Mouse (Mus musculus) left cerebral cortex, adult 8-10 months (tissue): ENCODE results near the gene Map4k4. TPM values are rescaled to one million over a fixed set of nuclear protein-coding genes. Genes with fewer than 3 reads are reported as not detected.
A peak's percentile ranks its signal among the peaks of the same experiment; 100 is the strongest.

Source experiments
- DNase-seq, 2 experiments: peaks; one replicate each; pipeline ENCODE4 v3.0.0; 2022; ENCODE audit warnings: low spot score in 2 of 2
- total RNA-seq, 4 experiments: library from RNA; stranded (reverse); gene quantifications; 2 replicates each; pipeline ENCODE4 v1.2.4; 2022

The Map4k4 gene
- total RNA-seq, 4 experiments from 2014 or later: 101 to 109 (median 108) TPM

DNA sequence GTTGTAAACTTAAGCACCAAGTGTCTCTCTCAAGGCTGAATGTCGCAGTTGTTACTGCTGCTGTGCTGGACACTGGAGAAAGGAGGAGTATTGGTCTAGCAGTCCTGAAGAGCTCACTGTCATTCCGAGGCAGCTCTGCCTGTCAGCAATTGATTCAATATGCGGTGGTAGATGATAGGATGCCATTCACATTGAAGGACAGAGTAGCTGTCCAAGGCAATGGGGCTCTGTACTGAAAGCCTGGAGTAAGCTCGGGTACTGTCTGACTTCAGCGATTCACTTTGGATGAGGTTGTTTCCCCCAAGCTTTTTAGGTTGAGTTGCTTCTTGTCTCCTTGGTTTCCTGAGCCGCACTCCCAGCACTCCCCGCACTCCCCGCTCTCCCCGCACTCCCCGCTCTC, 34.9 kb downstream of the Map4k4 start:
- no peak for DNase-seq

DNA sequence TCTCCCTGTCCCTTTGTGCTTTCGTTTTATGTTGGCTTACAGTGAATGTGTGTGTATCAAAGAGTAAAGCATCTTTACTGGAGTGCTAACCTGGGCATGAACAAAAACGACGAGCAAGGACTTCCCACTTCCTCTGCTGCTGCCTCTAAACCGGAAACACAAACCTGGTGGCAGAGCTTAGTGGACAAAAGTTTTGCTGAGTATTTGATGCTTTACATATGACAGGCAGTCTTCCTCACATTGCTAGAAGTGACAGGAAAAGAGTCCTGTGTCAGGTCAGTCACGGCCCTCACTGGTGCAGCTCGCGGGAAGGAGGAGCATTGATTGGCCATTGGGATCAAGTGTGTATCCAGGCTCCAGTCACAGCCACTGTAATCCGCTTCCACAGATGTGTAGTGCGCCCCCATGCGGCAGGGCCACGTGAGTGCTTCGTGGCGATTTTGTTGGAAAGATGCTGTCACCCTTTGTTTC, 35.7 kb downstream of the Map4k4 start:
- DNase-seq: peak; percentile 71 to 76

DNA sequence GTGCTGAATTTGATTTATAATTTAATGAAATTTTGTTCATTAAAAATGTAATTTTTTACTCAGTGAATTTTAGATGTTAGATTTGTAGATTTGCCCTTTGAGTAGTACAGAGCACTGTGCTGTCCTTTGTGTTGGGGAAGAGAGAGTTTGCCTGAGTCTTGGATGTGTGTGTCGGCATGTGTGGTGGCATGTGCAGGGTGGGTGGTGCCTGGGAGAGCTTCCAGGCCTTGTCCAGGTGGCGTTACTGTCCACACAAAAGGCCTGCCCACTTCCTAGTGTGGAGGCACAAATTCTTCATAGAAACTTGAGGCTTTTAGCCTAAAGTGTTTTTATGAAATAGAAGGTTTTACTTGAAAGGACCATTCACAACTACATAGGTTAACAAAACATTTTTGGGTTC, 36.2 kb downstream of the Map4k4 start:
- no peak for DNase-seq

DNA sequence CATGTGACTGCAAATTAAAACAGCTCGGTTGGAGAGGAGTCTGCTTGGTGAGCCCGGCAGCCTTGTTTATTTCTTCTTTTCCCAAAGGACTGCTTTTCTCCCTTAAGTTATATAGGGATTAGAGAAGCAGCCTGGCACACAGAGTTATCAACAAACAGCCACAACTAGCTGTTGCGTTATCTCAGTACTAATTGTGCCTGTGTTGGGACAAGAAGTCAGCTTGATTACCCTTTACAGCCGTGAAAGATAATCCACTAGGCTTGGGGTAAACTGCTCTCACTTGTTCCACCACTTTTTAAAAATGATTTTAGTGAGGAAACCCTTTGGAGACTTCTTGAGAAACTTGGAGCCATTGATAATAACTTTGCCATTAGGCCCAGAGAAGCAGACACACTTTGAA, 36.9 kb downstream of the Map4k4 start:
- no peak for DNase-seq

DNA sequence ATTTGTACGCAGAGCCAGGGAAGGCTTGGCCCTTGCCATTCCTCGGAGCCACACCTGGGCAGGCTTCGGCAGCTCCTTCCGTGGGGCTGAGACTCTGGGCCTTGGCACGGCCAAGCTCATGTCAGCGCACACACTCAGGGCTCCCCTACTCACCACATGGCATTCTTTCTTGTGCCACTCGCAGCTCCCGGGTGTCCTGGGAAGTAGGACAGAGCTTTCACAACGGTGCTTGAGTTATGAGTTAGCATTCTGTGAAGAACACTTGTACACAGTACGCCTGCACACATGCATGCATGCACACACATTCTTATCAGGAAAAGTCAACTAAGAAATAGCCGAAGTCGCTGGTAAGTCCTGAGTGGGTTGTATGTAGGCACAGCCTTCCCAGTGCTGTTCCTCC, 38.7 kb downstream of the Map4k4 start:
- no peak for DNase-seq

DNA sequence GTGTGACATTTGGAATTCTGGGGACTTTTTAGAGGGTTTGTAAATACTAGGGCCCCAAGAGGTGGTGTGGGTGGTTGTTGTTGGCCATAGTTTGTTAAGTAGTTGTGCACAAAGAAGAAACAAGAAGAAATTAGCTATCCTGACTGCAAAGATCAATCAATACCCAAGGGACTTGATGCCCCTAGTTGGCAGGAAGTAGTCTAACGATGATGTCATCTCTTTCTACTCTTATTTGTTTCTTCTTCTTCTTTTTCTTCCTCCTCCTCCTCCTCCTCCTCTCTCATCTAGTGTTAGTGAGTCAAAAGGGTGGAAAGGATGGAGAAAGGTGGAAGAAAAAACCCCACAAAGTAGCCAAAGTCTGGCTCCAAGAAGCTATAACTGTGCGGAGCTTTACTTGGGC, 39.6 kb downstream of the Map4k4 start:
- DNase-seq: no peak

DNA sequence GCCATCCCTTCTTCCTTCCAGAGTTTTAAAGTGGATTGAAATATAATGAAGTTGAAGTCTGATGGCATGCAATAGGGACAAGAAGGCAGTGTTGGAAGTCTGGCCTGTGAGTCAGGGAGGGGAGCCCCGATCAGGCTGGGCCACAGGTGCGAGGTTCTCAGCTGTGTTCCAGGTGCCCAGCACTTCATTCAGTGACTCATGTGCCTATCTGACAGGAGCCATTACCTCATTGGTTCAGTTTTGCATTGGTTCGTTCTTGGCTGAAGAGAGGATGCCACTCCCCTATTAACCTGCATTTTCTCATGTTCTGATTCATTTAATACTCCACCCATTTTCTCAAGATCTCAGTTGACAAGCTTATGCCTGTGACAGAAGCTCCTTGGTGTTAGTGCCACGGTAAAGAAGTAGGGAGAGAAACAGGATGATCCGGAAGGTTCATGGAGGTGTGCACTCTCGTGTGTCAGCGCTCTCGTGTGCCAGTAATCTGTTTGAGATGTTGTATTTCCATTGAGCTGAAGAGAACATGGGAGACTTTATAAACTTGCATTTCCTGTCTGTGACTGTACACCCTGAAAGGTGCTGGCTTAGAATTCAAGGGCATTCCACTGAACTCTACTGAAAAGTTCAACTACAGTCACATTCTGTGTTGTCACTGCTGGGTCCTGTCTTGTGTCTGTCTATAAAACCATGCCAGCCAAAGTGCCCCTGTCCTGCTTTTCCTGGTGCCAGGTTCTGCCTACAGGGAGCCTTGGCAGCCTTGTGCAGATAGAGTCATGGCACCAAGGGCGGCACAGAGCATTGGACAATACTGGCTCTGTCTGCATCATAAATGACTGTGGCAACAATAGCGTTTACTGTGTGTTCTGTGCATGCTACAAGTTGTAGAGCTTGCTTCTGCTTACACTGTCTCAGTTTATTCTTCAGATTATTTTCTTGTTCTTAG, 40.8 kb downstream of the Map4k4 start:
- no peak for DNase-seq

DNA sequence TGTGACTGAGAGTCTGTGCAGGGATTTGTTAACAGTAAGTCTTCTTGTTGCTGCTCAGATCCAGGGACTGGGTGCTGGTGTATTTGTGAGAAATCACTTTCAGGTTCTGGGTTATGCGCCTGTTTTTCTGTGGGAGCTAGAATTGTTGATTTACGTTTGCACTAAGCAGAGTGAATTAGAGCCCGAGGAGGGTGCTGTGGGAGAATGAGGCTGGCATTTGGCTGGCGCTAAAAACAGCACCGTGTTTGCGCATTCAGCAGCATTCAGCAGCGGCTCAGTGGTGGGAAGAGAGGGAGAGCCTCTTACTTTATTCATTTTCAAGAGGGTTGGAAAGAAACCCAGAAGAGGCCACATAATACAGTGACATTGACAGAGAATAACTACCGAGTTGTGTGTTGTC, 42.2 kb downstream of the Map4k4 start:
- DNase-seq: peak in 1 of 2 experiments; percentile 68

DNA sequence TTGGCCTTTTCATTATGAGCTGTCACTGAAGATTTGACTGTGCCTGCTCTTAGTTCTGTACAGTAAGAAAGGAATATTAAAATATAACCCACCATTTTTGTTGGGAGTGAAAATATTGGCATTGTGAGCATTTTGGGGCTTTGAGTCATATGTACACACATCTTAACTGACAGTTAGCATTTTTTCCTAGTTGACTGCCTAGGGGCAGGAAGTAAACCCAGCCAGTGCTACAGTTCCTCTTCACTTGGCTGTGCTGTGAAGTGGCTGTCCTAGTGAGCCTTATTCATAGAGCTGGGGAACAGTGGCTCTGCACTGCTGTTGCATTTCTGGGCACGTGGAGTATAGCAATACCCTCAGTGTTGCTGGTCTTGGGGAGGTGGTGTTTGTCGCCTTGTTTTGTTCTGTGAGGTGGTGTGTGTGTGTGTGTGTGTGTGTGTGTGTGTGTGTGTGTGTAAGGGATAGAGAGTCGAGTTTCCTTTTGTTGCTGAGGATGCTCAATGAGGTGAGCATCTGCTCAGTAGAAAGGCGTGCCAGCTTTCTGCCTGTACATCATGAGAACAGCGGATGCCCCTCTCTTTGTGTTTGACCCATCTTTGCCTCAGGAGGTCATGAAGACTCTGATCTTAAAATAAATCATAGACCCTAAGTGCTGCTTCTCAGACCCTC, 43.7 kb downstream of the Map4k4 start:
- no peak for DNase-seq

DNA sequence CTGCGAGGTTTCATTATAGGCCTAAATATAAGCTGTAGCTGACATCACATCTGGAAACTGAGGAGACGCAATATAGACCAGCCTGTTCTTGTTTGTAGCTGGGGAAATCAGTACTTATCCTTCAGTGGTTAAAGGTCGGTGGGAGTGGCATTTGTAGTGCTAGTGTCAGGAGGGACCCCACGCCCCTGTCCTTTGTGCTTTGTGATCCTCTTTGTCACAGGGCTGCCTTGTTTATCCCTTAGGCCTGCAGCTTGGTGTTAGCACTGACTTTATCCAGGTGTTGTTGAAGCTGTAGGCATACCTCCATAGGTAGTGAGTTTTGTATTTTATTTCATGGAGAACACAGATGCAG, 44.2 kb downstream of the Map4k4 start:
- no peak for DNase-seq

DNA sequence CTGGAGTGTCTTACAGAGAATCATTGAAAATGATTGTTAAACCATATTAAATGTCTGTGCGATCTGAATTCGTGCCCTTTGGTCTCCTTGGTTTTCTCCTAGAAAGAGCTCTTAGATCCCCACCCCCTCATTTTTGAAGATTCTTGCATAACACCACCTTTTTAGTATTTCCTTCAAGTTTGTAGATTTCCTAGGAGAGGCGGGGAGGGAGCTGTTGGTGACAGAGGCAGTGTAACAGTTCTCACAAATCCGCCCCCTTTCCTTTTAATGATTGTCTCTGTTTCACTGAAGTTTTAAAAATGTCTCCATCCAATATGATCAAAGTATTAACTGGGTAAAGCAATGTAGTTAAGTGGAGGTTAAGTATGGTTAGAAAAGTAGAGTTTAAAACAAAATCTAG, 45.7 kb downstream of the Map4k4 start:
- DNase-seq: no peak

DNA sequence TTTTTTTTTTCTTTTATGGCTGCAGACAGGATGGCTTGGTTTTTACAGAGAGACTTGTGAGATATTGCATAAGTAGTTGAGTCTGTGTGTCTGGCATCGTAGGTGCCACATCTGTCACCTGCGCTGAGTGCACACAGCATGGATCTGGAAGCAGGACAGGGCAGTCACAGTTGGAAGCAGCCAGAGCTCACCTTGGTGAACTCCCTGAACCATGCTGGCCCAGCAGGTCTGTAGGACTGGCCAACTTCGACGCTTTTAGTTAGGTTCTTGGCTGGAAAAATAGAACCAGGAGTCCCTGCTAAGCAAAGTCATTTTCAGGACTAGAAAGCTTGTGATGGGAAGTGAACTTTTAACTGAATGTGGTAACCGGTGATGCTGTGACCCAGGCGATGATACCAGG, 46.5 kb downstream of the Map4k4 start:
- no peak for DNase-seq

DNA sequence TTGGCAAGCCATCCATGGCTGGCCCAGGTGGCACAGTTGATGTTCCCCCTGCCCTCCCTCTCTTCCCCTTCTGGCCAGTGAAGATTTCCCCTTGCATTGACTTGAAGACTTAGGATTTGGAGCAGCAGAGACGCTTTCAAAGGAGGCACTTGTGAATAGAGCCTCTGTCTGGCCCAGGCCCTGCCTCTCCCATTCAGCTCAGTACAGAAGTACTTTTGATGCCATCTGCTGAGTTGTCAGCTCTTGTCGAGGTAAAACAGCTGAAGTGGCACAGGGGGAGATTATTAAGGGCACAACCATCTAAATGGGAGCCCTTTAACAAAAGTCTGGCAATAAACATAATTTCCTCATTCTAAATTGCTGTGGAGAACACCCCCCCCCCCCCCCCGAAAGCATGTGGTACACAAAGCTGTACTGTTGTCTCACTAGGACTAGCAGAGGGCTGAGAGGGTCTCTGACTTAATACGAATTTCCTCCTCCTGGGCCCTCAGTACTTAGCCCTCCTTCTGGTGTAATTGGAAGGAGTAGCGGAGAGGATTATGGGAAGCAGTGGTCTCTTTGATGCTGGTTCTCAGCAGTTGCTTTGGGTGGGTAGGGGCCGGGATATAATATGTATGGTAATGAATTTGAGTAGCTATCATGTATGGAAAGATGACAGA, 47.1 kb downstream of the Map4k4 start:
- DNase-seq: peak in 1 of 2 experiments; percentile 59

DNA sequence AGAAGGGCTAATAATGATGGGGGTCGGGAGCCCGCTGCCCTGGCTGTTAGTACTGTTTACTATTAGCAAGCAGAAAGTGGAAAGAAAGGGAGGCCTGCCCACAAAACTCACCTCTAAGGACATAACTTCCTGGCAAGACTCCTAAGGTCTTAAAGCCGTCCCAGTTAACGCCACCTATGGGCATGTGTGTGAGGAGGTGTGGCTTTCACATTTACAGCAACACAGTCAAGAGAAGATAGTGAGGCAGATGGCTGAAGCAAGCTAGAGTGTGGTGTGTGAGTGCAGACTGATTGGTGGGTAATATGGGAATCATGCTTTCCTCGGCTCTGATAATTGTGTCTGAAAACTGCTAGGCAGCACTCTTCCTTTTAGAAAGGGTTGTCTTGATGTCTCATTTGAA, 48.5 kb downstream of the Map4k4 start:
- no peak for DNase-seq

DNA sequence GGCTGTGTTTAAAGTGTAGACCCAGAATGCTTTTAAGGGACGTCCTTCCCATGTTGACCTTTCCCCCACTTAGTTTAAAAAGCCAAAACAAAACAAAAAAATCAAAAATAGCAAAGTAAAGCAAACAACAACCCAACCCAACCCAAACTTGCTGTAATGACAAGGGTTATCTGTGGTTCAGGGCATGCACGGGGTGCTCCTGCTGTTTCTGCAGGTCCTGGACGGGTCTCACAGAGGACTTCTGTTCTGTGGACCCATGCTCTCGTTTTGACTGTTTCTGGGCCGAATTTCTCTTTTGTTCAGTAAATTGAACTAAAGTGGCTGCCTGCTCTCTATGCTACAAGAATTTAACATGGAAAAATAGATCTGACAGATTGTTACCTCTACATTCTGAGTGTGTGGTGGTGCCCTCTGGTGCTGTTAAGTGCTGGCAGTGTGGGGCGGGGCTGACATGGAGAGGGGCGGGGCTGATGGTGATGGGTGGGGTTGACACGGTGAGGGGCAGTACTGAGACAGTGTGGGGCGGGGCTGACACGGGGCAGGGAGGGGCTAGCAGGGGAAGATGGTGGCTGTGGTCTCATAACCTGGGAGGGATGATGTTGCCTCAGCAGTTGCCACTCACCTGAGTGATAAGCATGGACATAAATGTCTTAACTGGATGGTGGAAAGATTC, 49.2 kb downstream of the Map4k4 start:
- no peak for DNase-seq

DNA sequence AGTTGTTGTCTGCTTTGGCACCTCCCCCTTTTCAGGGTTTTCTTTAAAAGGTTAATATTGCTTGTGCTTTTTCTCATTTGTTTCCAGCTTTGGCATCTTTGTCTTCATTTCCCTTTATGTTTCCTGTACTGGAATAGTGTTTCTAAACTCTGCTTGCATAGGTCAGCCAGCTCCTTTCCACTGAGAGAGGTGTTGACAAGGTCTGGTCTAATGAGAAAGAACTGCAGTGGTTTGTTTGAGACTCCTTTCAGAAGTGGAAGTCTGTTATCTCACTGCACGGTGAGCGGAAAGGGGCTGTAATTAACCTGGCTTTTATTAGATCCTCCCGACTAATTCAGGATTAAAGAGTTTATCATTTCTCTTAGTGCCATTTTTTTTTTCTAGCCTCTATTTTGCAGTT, 49.9 kb downstream of the Map4k4 start:
- no peak for DNase-seq

DNA sequence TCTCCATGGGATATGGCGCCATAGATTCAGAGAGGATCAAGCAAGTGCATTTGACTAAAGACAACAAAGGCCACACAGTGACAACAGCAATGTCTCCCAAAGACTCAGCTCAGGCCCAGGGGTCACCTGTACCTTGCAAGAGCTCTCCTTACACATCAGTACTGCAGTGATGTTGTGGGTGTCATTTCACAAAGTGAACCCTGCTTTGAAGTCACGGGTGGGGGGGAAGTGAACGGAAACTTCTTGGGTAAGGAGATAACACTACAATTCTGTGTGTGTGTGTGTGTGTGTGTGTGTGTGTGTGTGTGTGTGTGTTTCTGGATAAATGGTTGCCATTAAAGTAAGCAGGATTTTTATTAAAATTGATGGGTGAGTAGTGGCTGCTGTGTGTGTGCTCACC, 53.9 kb downstream of the Map4k4 start:
- DNase-seq: no peak

DNA sequence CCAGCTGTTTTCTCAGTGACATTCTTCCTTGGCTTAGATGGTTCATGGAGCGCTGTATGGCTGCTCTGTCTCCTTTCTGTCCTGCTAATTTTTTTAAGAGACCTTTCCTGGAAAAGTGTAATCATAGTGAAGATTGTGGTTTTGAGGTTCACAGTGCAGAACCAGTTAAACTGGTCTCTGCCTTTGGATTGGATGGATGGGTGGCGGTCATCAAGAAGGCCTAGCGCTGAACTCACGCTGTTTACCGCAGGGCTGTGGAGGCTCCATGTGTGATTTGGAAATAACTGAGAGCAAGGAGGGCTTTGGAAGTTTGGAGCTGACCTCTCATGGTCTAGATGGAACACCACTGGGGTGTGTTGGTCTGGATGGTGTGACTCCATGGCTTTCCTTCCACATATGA, 56.0 kb downstream of the Map4k4 start:
- DNase-seq: no peak

DNA sequence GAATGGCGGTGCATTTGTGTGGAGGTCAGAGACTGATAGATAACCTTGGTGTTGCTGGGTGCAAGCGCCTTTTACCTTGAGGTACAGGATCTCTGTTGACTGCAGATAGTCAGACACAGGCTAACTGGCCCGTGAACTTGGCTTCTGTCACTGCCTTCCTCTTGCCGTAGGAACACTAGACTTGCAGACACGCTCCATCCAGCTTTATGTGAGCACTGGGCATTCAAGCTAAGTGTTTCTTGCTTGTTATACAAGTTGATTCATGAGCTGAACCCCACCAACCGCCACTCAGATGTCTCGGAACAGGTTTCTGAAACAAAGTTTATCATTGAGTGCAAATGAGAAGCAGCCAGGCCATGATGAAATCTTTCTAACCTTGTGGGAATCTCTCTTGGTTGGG, 57.3 kb downstream of the Map4k4 start:
- no peak for DNase-seq

DNA sequence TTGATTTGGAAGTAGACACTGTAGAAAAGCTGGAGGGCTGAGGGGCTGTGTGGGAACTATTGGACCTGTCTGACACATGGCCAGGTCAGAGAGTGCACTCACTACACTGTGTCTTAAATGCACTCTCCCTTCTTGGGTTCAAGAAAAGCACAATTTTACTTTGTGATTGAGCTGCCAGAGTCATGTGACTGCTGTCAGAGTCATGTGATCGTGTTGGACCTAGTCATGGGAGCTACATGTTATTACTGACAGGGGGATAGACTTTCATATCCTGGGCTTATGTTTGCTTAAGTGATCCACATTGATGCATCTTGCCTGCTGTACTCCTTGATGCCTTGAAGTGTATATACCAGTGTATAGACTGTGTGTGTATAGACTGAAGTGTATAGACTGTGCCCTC, 59.9 kb downstream of the Map4k4 start:
- DNase-seq: no peak

DNA sequence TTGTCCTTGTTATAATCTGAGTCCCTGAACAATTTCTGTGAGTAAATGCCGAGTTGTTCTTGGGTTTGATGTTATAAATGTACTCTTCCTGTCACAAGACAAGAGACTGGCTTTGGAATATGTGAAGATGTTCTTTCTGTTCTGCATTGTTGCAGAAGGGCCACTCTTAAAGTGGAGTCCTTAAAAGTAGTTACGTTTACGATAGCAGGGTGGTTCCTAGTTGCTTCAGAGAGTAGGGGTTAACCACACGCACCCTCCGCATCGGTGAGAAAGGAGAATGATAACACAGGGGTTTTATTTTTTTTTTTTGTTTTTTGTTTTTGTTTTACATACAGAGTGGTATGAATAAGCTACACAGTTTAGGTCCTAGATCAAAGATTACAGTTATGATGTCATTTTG, 60.4 kb downstream of the Map4k4 start:
- no peak for DNase-seq

DNA sequence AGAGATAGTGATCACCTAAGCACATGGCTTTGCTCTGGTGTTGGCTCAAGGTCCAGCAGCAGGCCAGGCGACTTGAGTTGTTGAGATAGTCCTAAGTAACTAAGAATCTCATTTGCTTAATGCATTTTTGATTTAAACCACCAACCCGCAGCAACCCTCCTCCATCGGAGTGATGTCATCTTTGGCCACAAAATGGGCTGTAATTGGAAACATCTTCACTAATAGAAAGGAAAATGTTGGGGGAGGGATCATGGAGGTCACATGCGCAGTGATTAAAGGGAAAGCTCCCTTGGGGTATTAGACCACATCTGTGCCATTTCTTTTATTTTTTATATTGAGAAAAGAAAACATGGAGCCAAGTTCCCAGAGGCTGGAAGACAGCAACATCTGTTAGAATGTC, 61.6 kb downstream of the Map4k4 start:
- no peak for DNase-seq
